Mouse (Mus musculus) liver, postnatal 0 days (tissue): ENCODE results near the gene Hist1h2an. TPM values are rescaled to one million over a fixed set of nuclear protein-coding genes. Genes with fewer than 3 reads are reported as not detected.
"Not testable (repeated sequence)": the region's sequence is repeated elsewhere in the genome, so short reads cannot be mapped to it uniquely, and the experiment has no call there.

ENCODE experiments used
- ATAC-seq: fragments of 200-750 bp; cut with Nextera tagmentation; 2 replicates; pipeline ENCODE4 v1.8.0; 2017; ENCODE audit warnings: mild to moderate bottlenecking, moderate library complexity
- DNase-seq: peaks from one replicate; pipeline ENCODE4 v3.0.0-alpha.2; 2016
- H3K27ac ChIP-seq: fragments of 300-500 bp; sonication (generic); 2 replicates; pipeline ENCODE4 v1.5.1; 2014; ENCODE audit warnings: antibody characterized with exemption, moderate library complexity, mild to moderate bottlenecking, low read depth
- H3K27me3 ChIP-seq: fragments of 300-500 bp; sonication (generic); 2 replicates; pipeline ENCODE4 v1.6.1; 2014; ENCODE audit warnings: low read length, control low read depth, mixed read lengths; ENCODE audit not compliant: insufficient read depth
- H3K36me3 ChIP-seq: fragments of 300-500 bp; sonication (generic); replicated peaks from 2 replicates; pipeline ENCODE4 v1.6.1; 2014; ENCODE audit warnings: mild to moderate bottlenecking, control low read depth, low read length, moderate library complexity, mixed read lengths; ENCODE audit not compliant: insufficient read depth
- H3K4me1 ChIP-seq: fragments of 300-500 bp; sonication (generic); 2 replicates; pipeline ENCODE4 v1.6.1; 2014; ENCODE audit warnings: antibody characterized with exemption, mild to moderate bottlenecking, control low read depth; ENCODE audit not compliant: insufficient read depth
- H3K4me2 ChIP-seq: fragments of 300-500 bp; sonication (generic); 2 replicates; pipeline ENCODE4 v1.6.1; 2014; ENCODE audit warnings: low read depth, mild to moderate bottlenecking, low read length, moderate library complexity, mixed read lengths
- H3K4me3 ChIP-seq: fragments of 300-500 bp; sonication (generic); 2 replicates; pipeline ENCODE4 v1.5.1; 2014; ENCODE audit warnings: low read depth, low read length
- H3K9ac ChIP-seq: fragments of 300-500 bp; sonication (generic); replicated peaks from 2 replicates; pipeline ENCODE4 v1.6.1; 2014; ENCODE audit warnings: mild to moderate bottlenecking, moderate library complexity
- H3K9me3 ChIP-seq: fragments of 300-500 bp; sonication (generic); 2 replicates; pipeline ENCODE4 v1.6.1; 2016; ENCODE audit warnings: mild to moderate bottlenecking, control low read depth, low read length, mixed read lengths
- CTCF ChIP-seq: sonication (generic); IDR thresholded peaks from 2 replicates; pipeline ENCODE4 v1.5.1; 2016; ENCODE audit warnings: antibody characterized with exemption, low read depth
- EP300 ChIP-seq: IDR thresholded peaks from 2 replicates; pipeline ENCODE4 v1.6.1; 2016; ENCODE audit warnings: antibody characterized with exemption, low read depth, mild to moderate bottlenecking
- WGBS: fragments of 180-500 bp; shearing (Covaris S2); extraction: QIAGEN DNeasy Blood & Tissue Kit; methylation state at CpG from one replicate; pipeline ENCODE4 v1.1.7; 2014; ENCODE audit not compliant: insufficient replicate concordance; 5-methylcytosine and 5-hydroxymethylcytosine counted together
- microRNA-seq: library from miRNA; unstranded; fragments of <30 nt; microRNA quantifications from one replicate; pipeline ENCODE4, GENCODE M21; 2016
- polyA plus RNA-seq: library from polyadenylated mRNA; unstranded; fragments of >200 nt; fragmentation: Nextera tagmentation; extraction: Ambion mirVana; gene quantifications from 2 replicates; pipeline ENCODE4 v1.2.1, GENCODE M21; 2015

The Hist1h2an gene
- polyA plus RNA-seq, 1 experiment from 2014 or later: 11.4 TPM

DNA sequence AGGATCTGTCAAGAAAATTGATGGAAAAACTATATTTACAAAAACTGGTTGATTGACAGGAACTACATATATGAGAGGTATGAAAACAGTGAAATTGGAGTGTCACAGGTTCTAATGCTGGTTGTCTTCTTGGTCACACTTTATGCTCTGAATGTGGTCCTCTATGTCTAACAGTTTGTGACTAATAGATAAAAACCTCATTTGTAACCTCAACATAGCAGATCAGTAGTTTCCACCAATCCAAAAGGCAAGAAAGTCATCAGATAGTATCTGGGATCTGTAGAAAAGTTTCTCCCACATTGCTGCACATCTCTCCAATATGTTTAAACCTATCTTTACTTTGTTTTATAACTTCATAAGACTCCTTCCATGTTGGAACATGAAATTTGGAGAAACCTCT, 35.6 kb downstream of the Hist1h2an start:
- H3K4me2 ChIP-seq: peak overlapping the region; percentile 67
- H3K4me3 ChIP-seq: no peak overlapping the region
- TF ChIP-seq EP300 (0 out of 2 replicates have a peak, but pooled peaks have one; percentile 7), CTCF (no peak)
- H3K27ac ChIP-seq: peak overlapping the region; percentile 98
- H3K9me3 ChIP-seq: no peaks in the 10 kb centered on the region
- ATAC-seq: no peak
- H3K4me1 ChIP-seq: peaks cover 19% of the 10 kb centered on the region
- H3K9ac ChIP-seq: peak overlapping the region; percentile 78
- H3K27me3 ChIP-seq: no peaks in the 10 kb centered on the region
- H3K36me3 ChIP-seq: peaks cover 6% of the 10 kb centered on the region; the same call in 1 of the 2 replicates
- no peak for DNase-seq

DNA sequence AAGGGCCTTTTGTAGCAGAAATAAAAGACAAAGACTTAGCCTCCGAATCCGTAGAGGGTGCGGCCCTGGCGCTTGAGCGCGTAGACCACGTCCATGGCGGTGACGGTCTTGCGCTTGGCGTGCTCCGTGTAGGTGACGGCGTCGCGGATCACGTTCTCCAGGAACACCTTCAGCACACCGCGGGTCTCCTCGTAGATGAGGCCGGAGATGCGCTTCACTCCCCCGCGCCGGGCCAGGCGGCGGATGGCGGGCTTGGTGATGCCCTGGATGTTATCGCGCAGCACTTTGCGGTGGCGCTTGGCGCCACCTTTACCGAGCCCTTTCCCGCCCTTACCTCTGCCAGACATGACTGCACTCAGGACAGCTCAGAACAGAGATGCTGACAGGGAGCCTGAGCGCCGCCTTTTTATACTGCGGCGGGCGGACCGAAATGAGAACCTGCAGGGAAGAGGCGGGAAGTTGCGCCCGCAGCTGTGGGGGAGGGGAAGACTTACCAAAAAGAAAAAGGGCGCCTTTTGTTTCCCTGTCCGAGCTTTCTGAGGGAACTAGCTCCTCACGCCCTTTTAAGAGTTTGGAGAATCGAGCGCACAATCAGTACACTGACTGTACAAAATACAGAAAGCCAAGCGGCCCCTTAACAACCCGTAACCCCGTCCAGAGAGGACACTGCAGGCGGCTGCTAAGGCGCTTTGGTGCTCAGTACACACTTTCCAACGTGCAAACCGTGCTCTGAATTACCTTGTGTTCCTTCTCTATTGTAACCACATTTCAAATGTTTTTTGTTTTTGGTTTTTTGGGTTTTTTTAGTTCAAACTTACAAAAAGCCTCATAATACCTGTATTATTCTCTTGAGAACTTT, 36.6 kb downstream of the Hist1h2an start, which contains the start of gene Hist1h4k:
TSS of gene Hist1h4k (minus strand) at position 347 of the 859 bp plus-strand sequence.
- peak within 1 kb of the TSS; percentile 98 for H3K27ac ChIP-seq

DNA sequence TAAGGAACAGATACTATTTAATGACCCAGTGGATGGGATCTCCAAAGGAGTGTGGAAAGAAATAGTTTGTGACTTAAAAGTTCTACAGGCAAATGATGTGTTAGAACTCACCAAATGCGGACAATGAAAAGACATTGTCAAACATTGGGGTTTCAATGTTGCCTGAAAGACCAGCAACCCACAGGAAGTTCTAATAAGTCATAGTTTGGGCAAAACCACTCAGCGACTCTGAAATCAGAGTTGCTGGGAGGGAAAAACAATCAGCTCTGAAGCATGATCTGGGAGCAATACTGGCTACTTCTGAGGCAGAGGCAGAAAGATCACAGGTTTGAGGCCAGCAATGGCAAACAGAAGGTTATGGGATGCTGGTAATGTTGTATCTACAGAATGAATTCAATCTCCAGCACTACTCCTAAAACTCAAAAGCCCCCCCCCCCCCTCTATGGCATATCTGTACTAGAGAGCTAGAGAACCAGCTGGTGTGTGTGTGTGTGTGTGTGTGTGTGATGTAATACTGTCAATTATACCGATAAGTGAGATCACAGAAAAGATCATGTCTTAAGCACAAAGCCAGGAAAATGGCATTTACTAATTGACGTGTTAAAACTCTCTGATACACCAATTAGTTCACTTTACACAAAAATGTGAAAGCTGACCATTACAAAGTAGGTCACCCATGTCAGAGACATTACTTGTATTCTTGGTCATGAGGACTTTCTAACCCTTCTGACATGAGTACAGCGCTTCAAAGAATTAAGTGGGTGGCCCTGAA, 37.4 kb downstream of the Hist1h2an start:
- peak overlapping the region; percentile 71 for H3K9ac ChIP-seq
- TF ChIP-seq EP300 (no peak), CTCF (no peak)
- peaks cover 6% of the 10 kb centered on the region; the same call in 1 of the 2 replicates for H3K36me3 ChIP-seq
- peaks cover 19% of the 10 kb centered on the region for H3K4me1 ChIP-seq
- H3K9me3 ChIP-seq: no peaks in the 10 kb centered on the region
- peak; percentile 35 for DNase-seq
- H3K4me2 ChIP-seq: peak overlapping the region; percentile 70
- 2% methylated on average over 5 of the region's 5 CpGs for WGBS
- H3K27me3 ChIP-seq: no peaks in the 10 kb centered on the region
- H3K4me3 ChIP-seq: peak overlapping the region; percentile 56
- peak overlapping the region; percentile 98 for H3K27ac ChIP-seq
- ATAC-seq: no peak

More for the DNA sequence above, 36.6 kb downstream of the Hist1h2an start, which contains the start of gene Hist1h4k:
- peak; percentile 93 for DNase-seq
- not testable (repeated sequence) for H3K36me3 ChIP-seq, H3K9me3 ChIP-seq, H3K27me3 ChIP-seq
- Histone ChIP-seq H3K4me1 (peaks cover 19% of the 10 kb centered on the region), H3K4me2 (peak within 1 kb of the TSS; percentile 70), H3K4me3 (peak within 1 kb of the TSS; percentile 56), H3K9ac (peak within 1 kb of the TSS; percentile 78)
- TF ChIP-seq EP300: peak; percentile 90
- ATAC-seq: peak; percentile 54
- WGBS: under 1% methylated on average over 41 of the region's 56 CpGs

DNA sequence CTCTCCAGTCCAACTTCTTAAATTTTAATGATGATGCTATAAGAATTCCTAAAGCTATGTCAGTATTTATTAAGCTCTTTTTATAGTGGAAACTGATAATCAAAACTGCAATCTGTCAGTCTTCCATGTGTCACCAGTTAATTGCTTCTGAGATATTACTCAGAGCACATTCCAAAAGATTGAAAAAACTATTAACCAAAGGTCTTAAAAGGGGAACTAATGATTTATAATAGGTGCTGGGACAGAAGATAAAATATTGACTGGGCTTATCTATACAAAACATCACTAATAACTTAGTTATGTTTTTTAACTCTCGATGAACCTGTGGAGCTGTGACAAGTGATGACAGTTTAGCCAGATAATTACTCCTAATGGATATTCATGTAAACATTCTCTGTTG, 42.0 kb downstream of the Hist1h2an start:
- Histone ChIP-seq H3K4me2 (no peak overlapping the region), H3K27me3 (no peaks in the 10 kb centered on the region), H3K9ac (no peak overlapping the region), H3K27ac (no peak overlapping the region), H3K36me3 (peaks cover 6% of the 10 kb centered on the region; the same call in 1 of the 2 replicates), H3K4me1 (peaks cover 9% of the 10 kb centered on the region), H3K4me3 (no peak overlapping the region), H3K9me3 (no peaks in the 10 kb centered on the region)
- TF ChIP-seq CTCF: no peak
- no peak for TF ChIP-seq EP300
- 47% methylated on average over 1 of the region's 1 CpGs for WGBS
- ATAC-seq (no peak), DNase-seq (no peak)

Small RNAs within 50 kb of the gene (microRNA-seq; reads per million reads assigned to microRNA genes)
- gene Gm19658: not detected
- gene Gm44346: not detected
- gene Gm44454: not detected
- not detected for gene Gm44466

Other genes starting within 250 kb of the Hist1h2an start
- gene Olfr1366, start 244.4 kb downstream of the Hist1h2an start, polyA plus RNA-seq: not detected in 2 replicates
- gene Olfr1535, start 227.3 kb downstream of the Hist1h2an start, polyA plus RNA-seq: 0.02 TPM in 1 of 2 replicates, not detected in the other
- gene Olfr1364, start 205.5 kb downstream of the Hist1h2an start, polyA plus RNA-seq: not detected in 2 replicates
- not detected in 2 replicates for gene Olfr1362, start 173.2 kb downstream of the Hist1h2an start, polyA plus RNA-seq
- not detected in 2 replicates for gene Olfr11, start 144.7 kb downstream of the Hist1h2an start, polyA plus RNA-seq
- gene Olfr1361, start 123.8 kb downstream of the Hist1h2an start, polyA plus RNA-seq: not detected in 2 replicates
- gene Olfr1360, start 109.8 kb downstream of the Hist1h2an start, polyA plus RNA-seq: not detected in 2 replicates
- gene Olfr1359, start 89.1 kb downstream of the Hist1h2an start, polyA plus RNA-seq: not detected in 2 replicates
- 0.51 and 1.9 TPM in 2 replicates for gene Hist1h2bl, start 71.1 kb downstream of the Hist1h2an start, polyA plus RNA-seq
- 16.4 and 20.2 TPM in 2 replicates for gene Hist1h2ai, start 70.8 kb downstream of the Hist1h2an start, polyA plus RNA-seq
- 7.1 and 8.7 TPM in 2 replicates for gene Hist1h3h, start 69.6 kb downstream of the Hist1h2an start, polyA plus RNA-seq
- 1.6 and 2.3 TPM in 2 replicates for gene Hist1h2bm, start 65.2 kb downstream of the Hist1h2an start, polyA plus RNA-seq
- 0.19 and 0.32 TPM in 2 replicates for gene Hist1h4j, start 52.2 kb downstream of the Hist1h2an start, polyA plus RNA-seq
- gene Hist1h4k, start 36.7 kb downstream of the Hist1h2an start, polyA plus RNA-seq: 2.4 and 3.6 TPM in 2 replicates
- 44.2 and 62.3 TPM in 2 replicates for gene Hist1h2ak, start 33.4 kb downstream of the Hist1h2an start, polyA plus RNA-seq
- 7.2 and 7.3 TPM in 2 replicates for gene Hist1h2bn, start 33.1 kb downstream of the Hist1h2an start, polyA plus RNA-seq
- 20.0 and 27.9 TPM in 2 replicates for gene Hist1h1b, start 6.6 kb downstream of the Hist1h2an start, polyA plus RNA-seq
- gene Hist1h3i, start 3.8 kb downstream of the Hist1h2an start, polyA plus RNA-seq: 95.1 and 107 TPM in 2 replicates
- gene Hist1h2bp, start 243 bp upstream of the Hist1h2an start, polyA plus RNA-seq: 2.4 and 4.6 TPM in 2 replicates
- gene Hist1h2bq, start 23.0 kb upstream of the Hist1h2an start, polyA plus RNA-seq: 14.3 and 15.4 TPM in 2 replicates
- not detected in 2 replicates for gene Hist1h2ao, start 23.2 kb upstream of the Hist1h2an start, polyA plus RNA-seq
- not detected in 2 replicates for gene Hist1h4m, start 24.5 kb upstream of the Hist1h2an start, polyA plus RNA-seq
- 9.2 and 9.8 TPM in 2 replicates for gene Hist1h4n, start 45.0 kb upstream of the Hist1h2an start, polyA plus RNA-seq
- 3,753 and 3,756 TPM in 2 replicates for gene Hist1h2ap, start 46.3 kb upstream of the Hist1h2an start, polyA plus RNA-seq
- gene Hist1h2br, start 46.5 kb upstream of the Hist1h2an start, polyA plus RNA-seq: 14.9 and 15.6 TPM in 2 replicates
- 0.27 and 0.32 TPM in 2 replicates for gene Zfp184, start 157.9 kb upstream of the Hist1h2an start, polyA plus RNA-seq
- gene Pom121l2, start 194.0 kb upstream of the Hist1h2an start, polyA plus RNA-seq: not detected in 2 replicates
- gene Prss16, start 222.5 kb upstream of the Hist1h2an start, polyA plus RNA-seq: 0.92 and 1.1 TPM in 2 replicates
- 8.6 and 9.9 TPM in 2 replicates for gene Hist1h2ah, start 248.3 kb upstream of the Hist1h2an start, polyA plus RNA-seq
- 1.7 and 2.2 TPM in 2 replicates for gene Hist1h2bk, start 248.7 kb upstream of the Hist1h2an start, polyA plus RNA-seq